Mouse (Mus musculus) liver, adult (tissue): ENCODE data around the gene Slco2b1.

ENCODE experiments used
- GATA4 ChIP-seq: IDR thresholded peaks from 2 replicates; pipeline ENCODE4 v1.6.1; 2014; ENCODE audit warnings: mild to moderate bottlenecking, low read length; ENCODE audit not compliant: insufficient replicate concordance

Gene Slco2b1

GRCm38 (mm10) chr7:99698576-99698975 lies 12.6 kb downstream of the Slco2b1 start:
- no peak for TF ChIP-seq GATA4

GRCm38 (mm10) chr7:99695471-99696057 lies 15.6 kb downstream of the Slco2b1 start:
- no peak for TF ChIP-seq GATA4

GRCm38 (mm10) chr7:99693976-99694375 lies 17.2 kb downstream of the Slco2b1 start:
- TF ChIP-seq GATA4 = no peak

GRCm38 (mm10) chr7:99693387-99693786 lies 17.8 kb downstream of the Slco2b1 start:
- TF ChIP-seq GATA4 = no peak

GRCm38 (mm10) chr7:99692396-99692795 lies 18.7 kb downstream of the Slco2b1 start:
- no peak for TF ChIP-seq GATA4

- TF ChIP-seq GATA4 = no peak
These were observed 20.3 kb downstream of the Slco2b1 start for GRCm38 (mm10) chr7:99690819-99691218.

GRCm38 (mm10) chr7:99684086-99684485 lies 27.1 kb downstream of the Slco2b1 start:
- no peak for TF ChIP-seq GATA4

GRCm38 (mm10) chr7:99680771-99681170 lies 30.4 kb downstream of the Slco2b1 start:
- no peak for TF ChIP-seq GATA4

GRCm38 (mm10) chr7:99674890-99675289 lies 36.2 kb downstream of the Slco2b1 start:
- TF ChIP-seq GATA4 = no peak

- TF ChIP-seq GATA4 = no peak
These were observed 36.9 kb downstream of the Slco2b1 start for GRCm38 (mm10) chr7:99674209-99674608.

- TF ChIP-seq GATA4 = no peak
These were observed 38.0 kb downstream of the Slco2b1 start for GRCm38 (mm10) chr7:99673188-99673587.

GRCm38 (mm10) chr7:99671544-99672435 lies 39.4 kb downstream of the Slco2b1 start:
- TF ChIP-seq GATA4 = no peak

- TF ChIP-seq GATA4 = no peak
These were observed 40.2 kb downstream of the Slco2b1 start for GRCm38 (mm10) chr7:99670915-99671314.

- TF ChIP-seq GATA4 = no peak
These were observed 42.3 kb downstream of the Slco2b1 start for GRCm38 (mm10) chr7:99668802-99669201.

GRCm38 (mm10) chr7:99667096-99667495 lies 44.0 kb downstream of the Slco2b1 start:
- TF ChIP-seq GATA4 = no peak

- no peak for TF ChIP-seq GATA4
These were observed 45.2 kb downstream of the Slco2b1 start for GRCm38 (mm10) chr7:99665731-99666452.
